In the genomic region with DNA sequence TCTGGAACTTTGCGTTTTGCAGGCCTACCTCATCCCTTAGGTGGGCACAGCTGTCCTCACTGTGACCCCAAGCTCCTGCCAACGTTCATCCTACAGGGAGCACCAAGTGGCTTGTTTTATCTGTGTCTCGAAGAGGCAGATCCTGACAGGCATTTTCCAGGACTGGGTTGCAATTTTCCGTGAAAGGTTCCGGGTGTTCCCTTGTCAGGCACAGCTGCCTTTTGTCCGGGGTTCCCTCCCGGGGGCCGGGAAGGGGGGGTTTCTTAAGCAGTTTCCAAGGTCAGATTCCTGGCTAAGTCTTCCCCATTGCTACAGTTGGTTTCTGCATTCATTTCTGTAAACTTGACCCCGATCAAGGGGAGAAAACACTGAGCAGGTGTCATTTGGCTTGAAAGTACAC, we compare ENCODE assay signal across 11 mouse cellular contexts. TPM values are rescaled to one million over a fixed set of nuclear protein-coding genes. Genes with fewer than 3 reads are reported as not detected.
DNase-seq lines count a peak whose midpoint lies in the region; ATAC-seq lines count a peak whose summit lies in the region.
"Had no signal": no experiment of that assay in that cellular context is flagged by ENCODE, and none has a peak within 500 bp of the region (broad histone marks: within the 10 kb centered on the region; RNA-seq: fewer than 3 reads in every experiment).

No protein-coding gene starts in this region.

- ATAC-seq in common myeloid progenitor, adult 5-6 weeks (replicated peaks; ENCODE audit: low read depth, poor library complexity, severe bottlenecking), result 0 out of 2 replicates have a peak, but pooled peaks have one; percentile 15
- ATAC-seq in heart, embryonic 15.5 days (replicated peaks; ENCODE audit: insufficient number of reproducible peaks, insufficient read depth, low FRiP score, low read depth), result no peak
- ATAC-seq: inflammation-experienced regulatory T-cells, adult 6 months had no signal

- 23% methylated on average over 9 of the region's 9 CpGs for WGBS in heart, embryonic 15.5 days

- no peaks in the 10 kb centered on the region for H3K27me3 ChIP-seq in heart, embryonic 15.5 days

- peak overlapping the region; percentile 25 for H3K4me3 ChIP-seq in heart, embryonic 15.5 days

- H3K4me1 ChIP-seq in heart, embryonic 15.5 days (replicated peaks), result peaks cover 16% of the 10 kb centered on the region

- H3K4me2 ChIP-seq in heart, embryonic 15.5 days, result peak overlapping the region; percentile 60

- H3K9me3 ChIP-seq in heart, embryonic 15.5 days (replicated peaks), result no peaks in the 10 kb centered on the region

- DNase-seq in kidney, postnatal 4 days, result peak; percentile 60 to 63
- no peak for DNase-seq in kidney, adult 9 months
- peak; percentile 18 for DNase-seq in lung, postnatal 14 days
- DNase-seq in right cerebral cortex, postnatal 25 days, result no peak
- DNase-seq in c-Kit-positive CD71-positive TER-119-positive erythroid progenitor cells, embryonic 14.5 days (ENCODE audit: low spot score), result no peak
- DNase-seq: adrenal gland, postnatal 25 days; embryo, embryonic 11 days; thymus, postnatal 36 days had no signal

- H3K27ac ChIP-seq in heart, embryonic 15.5 days, result 0 out of 2 replicates have a peak overlapping the region, but pooled peaks have one; percentile 2

- no peak overlapping the region for H3K9ac ChIP-seq in heart, embryonic 15.5 days

- H3K36me3 ChIP-seq in heart, embryonic 15.5 days, result no peaks in the 10 kb centered on the region

RNA-seq across cellular contexts. Expression of gene Pomp, which starts 34.2 kb away (rescaled TPM):
- total RNA-seq in common myeloid progenitor, adult 5-6 weeks (2017), result 128 and 182 TPM in 2 replicates
- polyA plus RNA-seq in heart, embryonic 15.5 days (2015; fragmentation: Nextera tagmentation; extraction: Ambion mirVana), result 278 and 328 TPM in 2 replicates

Comparison
In these comparisons a context has a peak if more than half of its experiments do, and no peak if none do; other contexts are left out.
1. DNase-seq: peak in kidney, postnatal 4 days (2 of 2) and lung, postnatal 14 days (single experiment); none in kidney, adult 9 months (single experiment), right cerebral cortex, postnatal 25 days (single experiment) and c-Kit-positive CD71-positive TER-119-positive erythroid progenitor cells, embryonic 14.5 days (single experiment).